Mouse (Mus musculus): ENCODE measurements around the gene Prss16. TPM values are rescaled to one million over a fixed set of nuclear protein-coding genes. Genes with fewer than 3 reads are reported as not detected.
A peak's percentile ranks its signal among the peaks of the same experiment; 100 is the strongest.
"Not testable (repeated sequence)": the region's sequence is repeated elsewhere in the genome, so short reads cannot be mapped to it uniquely, and the experiment has no call there.

Prss16 gene
- polyA plus RNA-seq, 1 experiment = 0.22 TPM

DNA sequence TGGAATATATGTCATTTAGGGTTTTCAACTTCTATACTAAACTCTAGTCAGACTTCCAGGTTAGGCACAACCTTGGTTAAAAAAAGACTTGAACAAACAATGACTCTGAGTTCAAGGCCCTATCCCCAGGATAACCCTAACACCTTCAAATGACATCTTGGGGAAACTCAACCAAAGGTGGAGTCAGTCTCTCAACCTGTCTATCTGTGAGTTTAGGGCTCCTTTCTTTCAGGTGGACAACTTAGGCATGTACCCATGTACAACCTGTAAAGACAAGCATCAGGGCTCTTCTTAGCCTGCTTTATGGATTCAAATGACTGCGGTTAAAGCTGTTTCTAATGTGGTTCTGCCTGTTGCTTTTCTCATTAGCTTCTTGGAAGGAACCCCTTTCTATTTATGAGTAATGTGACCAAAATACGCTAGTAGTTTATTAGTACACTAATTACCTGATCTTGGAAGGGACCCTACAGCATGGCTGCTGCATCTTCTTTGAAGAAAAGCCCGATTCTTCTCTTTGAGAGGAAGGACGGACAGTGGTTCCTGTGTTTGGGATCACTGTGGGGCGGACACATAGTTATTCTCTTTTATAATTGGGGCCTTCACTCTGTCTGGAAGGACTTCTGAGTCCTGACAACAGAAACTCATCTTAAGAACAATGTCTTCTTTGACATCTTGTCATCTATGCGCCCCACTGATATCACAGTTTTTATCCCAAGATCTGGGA, 35.1 kb upstream of the Prss16 start:
- Histone ChIP-seq H3K27me3 (ENCODE audit: control insufficient read depth, insufficient read depth, low read length) (no peaks in the 10 kb centered on the region), H3K36me3 (ENCODE audit: control insufficient read depth, insufficient read depth, low read length) (no peaks in the 10 kb centered on the region), H3K27ac (ENCODE audit: control insufficient read depth, insufficient read depth, low read depth, low read length) (no peak overlapping the region), H3K4me1 (ENCODE audit: control insufficient read depth, insufficient read depth, low read length) (peaks cover under 1% of the 10 kb centered on the region), H3K4me3 (ENCODE audit: control insufficient read depth, low read depth, low read length) (no peak overlapping the region)
- no peak for TF ChIP-seq POLR2A (IDR thresholded peaks at IDR 0.05; ENCODE audit: control insufficient read depth, low read depth, low read length)
- TF ChIP-seq CTCF (IDR thresholded peaks at IDR 0.05; ENCODE audit: control insufficient read depth, insufficient read depth, insufficient replicate concordance, low read depth, low read length) = no peak

DNA sequence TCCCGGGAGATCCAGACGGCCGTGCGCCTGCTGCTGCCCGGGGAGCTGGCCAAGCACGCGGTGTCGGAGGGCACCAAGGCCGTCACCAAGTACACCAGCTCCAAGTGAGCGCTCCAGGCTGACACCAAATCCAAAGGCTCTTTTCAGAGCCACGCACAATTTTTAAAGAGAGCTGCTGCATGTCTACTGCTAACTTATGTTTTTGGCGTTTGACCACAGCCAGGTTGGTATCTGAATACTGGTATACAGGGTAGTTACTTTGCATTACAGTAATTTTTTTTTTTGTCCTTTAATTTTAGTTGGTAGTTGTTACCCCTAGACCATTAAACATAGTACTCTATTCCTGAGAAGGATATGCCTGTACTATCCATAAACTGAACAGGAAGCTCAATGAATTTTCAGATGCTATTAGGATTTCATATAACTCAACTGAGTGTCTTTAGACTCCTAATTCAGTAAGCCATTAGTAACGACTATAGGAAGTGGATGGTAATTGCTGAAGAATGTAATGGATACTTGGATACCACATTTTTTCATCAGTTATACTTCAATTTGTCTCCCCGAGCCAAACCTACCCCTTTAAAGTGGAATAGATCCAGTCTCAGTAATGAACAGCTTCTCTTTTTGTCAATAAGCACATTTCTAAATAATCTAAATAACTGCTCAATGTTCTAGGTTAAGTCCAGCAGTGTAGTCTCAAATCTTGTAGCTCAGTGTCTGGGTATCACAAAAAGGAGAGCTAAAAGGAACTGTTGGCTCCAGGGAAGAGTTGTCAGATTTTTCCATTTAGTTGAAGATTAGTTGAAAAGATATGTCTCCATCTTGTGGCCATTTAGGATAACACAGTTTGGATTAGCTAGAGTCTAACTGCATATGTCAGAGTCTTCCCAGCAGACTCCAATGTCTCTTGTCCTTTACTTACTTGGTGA, 34.2 kb upstream of the Prss16 start:
- TF ChIP-seq POLR2A (IDR thresholded peaks at IDR 0.05; ENCODE audit: control insufficient read depth, low read depth, low read length) = no peak
- no peak for TF ChIP-seq CTCF (IDR thresholded peaks at IDR 0.05; ENCODE audit: control insufficient read depth, insufficient read depth, insufficient replicate concordance, low read depth, low read length)

DNA sequence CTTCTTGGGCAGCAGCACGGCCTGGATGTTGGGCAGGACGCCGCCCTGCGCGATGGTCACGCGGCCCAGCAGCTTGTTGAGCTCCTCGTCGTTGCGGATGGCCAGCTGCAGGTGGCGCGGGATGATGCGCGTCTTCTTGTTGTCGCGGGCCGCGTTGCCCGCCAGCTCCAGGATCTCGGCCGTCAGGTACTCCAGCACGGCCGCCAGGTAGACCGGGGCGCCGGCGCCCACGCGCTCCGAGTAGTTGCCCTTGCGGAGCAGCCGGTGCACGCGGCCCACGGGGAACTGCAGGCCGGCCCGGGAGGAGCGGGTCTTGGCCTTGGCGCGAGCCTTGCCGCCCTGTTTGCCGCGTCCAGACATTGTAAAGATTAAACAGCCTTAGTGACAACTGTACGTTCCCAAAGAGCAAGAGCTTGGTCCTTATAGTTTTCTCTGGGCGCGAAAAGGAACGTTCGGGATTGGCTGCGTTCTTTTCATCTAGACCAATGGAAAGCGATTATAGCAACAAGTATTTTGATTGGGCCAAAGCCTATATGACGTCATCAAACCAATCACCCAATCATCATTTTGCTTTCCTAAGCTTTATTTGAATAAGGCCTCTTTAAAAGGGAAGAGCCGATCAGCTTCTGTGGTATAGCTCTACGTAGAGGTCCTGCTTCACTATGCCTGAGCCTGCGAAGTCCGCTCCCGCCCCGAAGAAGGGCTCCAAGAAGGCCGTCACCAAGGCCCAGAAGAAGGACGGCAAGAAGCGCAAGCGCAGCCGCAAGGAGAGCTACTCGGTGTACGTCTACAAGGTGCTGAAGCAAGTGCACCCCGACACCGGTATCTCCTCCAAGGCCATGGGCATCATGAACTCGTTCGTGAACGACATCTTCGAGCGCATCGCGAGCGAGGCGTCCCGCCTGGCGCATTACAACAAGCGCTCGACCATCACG, 33.3 kb upstream of the Prss16 start, which contains the start of the genes Hist1h2ag and Hist1h2bj:
Gene Hist1h2ag (minus strand): TSS at position 377 of the 935 bp plus-strand sequence.
Gene Hist1h2bj (plus strand): TSS at position 647 of the 935 bp plus-strand sequence.
- H3K27ac ChIP-seq (ENCODE audit: control insufficient read depth, insufficient read depth, low read depth, low read length) = peak within 1 kb of the TSS; percentile 89
- not testable (repeated sequence) for H3K27me3 ChIP-seq (ENCODE audit: control insufficient read depth, insufficient read depth, low read length); H3K36me3 ChIP-seq (ENCODE audit: control insufficient read depth, insufficient read depth, low read length); H3K4me1 ChIP-seq (ENCODE audit: control insufficient read depth, insufficient read depth, low read length)
- TF ChIP-seq POLR2A (IDR thresholded peaks at IDR 0.05; ENCODE audit: control insufficient read depth, low read depth, low read length) = peak; percentile 53; the same call in 1 of the 2 replicates
- peak within 1 kb of the TSS; percentile 77 for H3K4me3 ChIP-seq (ENCODE audit: control insufficient read depth, low read depth, low read length)

More for the DNA sequence above, 34.2 kb upstream of the Prss16 start:
- H3K36me3 ChIP-seq (ENCODE audit: control insufficient read depth, insufficient read depth, low read length) = no peaks in the 10 kb centered on the region
- no peaks in the 10 kb centered on the region for H3K27me3 ChIP-seq (ENCODE audit: control insufficient read depth, insufficient read depth, low read length)
- H3K4me3 ChIP-seq (ENCODE audit: control insufficient read depth, low read depth, low read length) = peak overlapping the region; percentile 68
- H3K4me1 ChIP-seq (ENCODE audit: control insufficient read depth, insufficient read depth, low read length) = no peaks in the 10 kb centered on the region; the same call in none of the 2 replicates
- H3K27ac ChIP-seq (ENCODE audit: control insufficient read depth, insufficient read depth, low read depth, low read length) = no peak overlapping the region

DNA sequence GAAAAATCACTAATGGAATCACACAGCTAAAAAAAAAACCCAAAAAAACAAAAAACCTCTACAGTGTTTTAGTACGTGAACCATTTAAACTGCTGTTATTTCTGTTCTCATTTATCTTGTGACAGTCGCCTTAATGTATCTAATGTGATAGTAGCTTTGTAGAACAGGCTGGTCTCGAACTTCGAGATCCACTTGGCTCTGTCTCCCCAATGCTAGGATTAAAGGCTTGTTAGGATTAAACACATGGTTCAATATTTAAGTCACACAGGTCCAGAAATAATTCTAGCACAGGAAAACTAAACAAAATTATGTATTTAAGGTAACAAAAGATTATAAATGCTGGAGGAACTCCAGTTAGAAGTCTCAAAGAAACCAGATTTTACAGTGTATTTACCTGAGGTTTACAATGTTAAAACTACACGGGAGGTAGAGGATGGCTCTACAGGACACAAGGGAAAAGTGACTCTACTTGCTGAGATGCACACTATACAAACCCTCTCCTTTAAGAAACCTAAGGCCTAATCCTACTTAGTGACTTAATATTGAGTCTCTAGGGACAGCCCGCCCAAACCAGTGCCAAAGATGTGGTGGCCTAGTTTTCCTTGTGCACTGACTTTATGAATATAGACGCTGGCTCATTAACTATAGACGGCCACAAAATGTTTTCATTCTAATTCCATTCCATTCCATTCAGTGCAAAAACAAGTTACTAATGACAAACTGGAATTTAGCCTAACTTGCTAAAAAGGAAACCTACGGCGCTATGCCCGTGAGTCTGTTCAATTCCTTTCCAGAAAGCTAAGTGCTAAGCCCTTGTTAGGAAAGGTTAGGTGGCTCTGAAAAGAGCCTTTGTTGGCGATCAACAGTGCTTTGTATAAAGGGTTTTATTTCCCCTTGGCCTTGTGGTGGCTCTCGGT, 32.4 kb upstream of the Prss16 start:
- Histone ChIP-seq H3K27ac (ENCODE audit: control insufficient read depth, insufficient read depth, low read depth, low read length) (peak overlapping the region; percentile 89), H3K36me3 (ENCODE audit: control insufficient read depth, insufficient read depth, low read length) (no peaks in the 10 kb centered on the region), H3K4me1 (ENCODE audit: control insufficient read depth, insufficient read depth, low read length) (no peaks in the 10 kb centered on the region; the same call in none of the 2 replicates), H3K27me3 (ENCODE audit: control insufficient read depth, insufficient read depth, low read length) (no peaks in the 10 kb centered on the region), H3K4me3 (ENCODE audit: control insufficient read depth, low read depth, low read length) (peak overlapping the region; percentile 77)
- no peak for TF ChIP-seq CTCF (IDR thresholded peaks at IDR 0.05; ENCODE audit: control insufficient read depth, insufficient read depth, insufficient replicate concordance, low read depth, low read length)
- TF ChIP-seq POLR2A (IDR thresholded peaks at IDR 0.05; ENCODE audit: control insufficient read depth, low read depth, low read length) = no peak

DNA sequence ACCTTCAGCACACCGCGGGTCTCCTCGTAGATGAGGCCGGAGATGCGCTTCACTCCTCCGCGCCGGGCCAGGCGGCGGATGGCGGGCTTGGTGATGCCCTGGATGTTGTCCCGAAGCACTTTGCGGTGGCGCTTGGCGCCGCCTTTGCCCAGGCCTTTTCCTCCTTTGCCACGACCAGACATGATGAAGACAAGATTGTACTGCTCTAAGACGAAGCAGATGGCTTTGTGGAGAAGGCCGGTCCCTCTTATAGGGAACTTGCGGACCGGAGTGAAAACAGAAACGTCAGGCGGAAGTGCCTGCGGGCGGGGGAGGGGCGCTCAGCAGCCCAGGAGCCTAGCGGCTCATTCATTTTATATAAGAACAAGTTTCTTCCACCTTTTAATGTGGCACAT, 31.6 kb upstream of the Prss16 start, which contains the start of gene Hist1h4i:
Gene Hist1h4i (minus strand): TSS at position 221 of the 395 bp plus-strand sequence.
- H3K4me1 ChIP-seq (ENCODE audit: control insufficient read depth, insufficient read depth, low read length); H3K27me3 ChIP-seq (ENCODE audit: control insufficient read depth, insufficient read depth, low read length); H3K36me3 ChIP-seq (ENCODE audit: control insufficient read depth, insufficient read depth, low read length): not testable (repeated sequence)
- Histone ChIP-seq H3K27ac (ENCODE audit: control insufficient read depth, insufficient read depth, low read depth, low read length) (peak within 1 kb of the TSS; percentile 89), H3K4me3 (ENCODE audit: control insufficient read depth, low read depth, low read length) (peak within 1 kb of the TSS; percentile 77)
- TF ChIP-seq POLR2A (IDR thresholded peaks at IDR 0.05; ENCODE audit: control insufficient read depth, low read depth, low read length) = peak; percentile 83
